ENCODE assay signal across 32 mouse cellular contexts in genomic region chr5:92349731-92350130, GRCm38 (mm10). TPM values are rescaled to one million over a fixed set of nuclear protein-coding genes. Genes with fewer than 3 reads are reported as not detected.
DNase-seq lines count a peak whose midpoint lies in the region; ATAC-seq and TF ChIP-seq lines count a peak whose summit lies in the region.
"Had no signal": no experiment of that assay in that cellular context is flagged by ENCODE, and none has a peak within 500 bp of the region (broad histone marks: within the 10 kb centered on the region; RNA-seq: fewer than 3 reads in every experiment).

No protein-coding gene starts in this region.

- H3K4me1 ChIP-seq in heart, embryonic 10.5 days = peaks cover 16% of the 10 kb centered on the region
- H3K4me1 ChIP-seq in liver, embryonic 12.5 days = peaks cover 21% of the 10 kb centered on the region
- peaks cover 13% of the 10 kb centered on the region for H3K4me1 ChIP-seq in brown adipose tissue, adult 24 weeks (ENCODE audit: control insufficient read depth, insufficient read depth, insufficient read length, low read length)
- peaks cover 19% of the 10 kb centered on the region for H3K4me1 ChIP-seq in liver, postnatal 0 days (ENCODE audit: insufficient read depth)
- H3K4me1 ChIP-seq in intestine, postnatal 0 days (replicated peaks; ENCODE audit: control insufficient read depth, insufficient read depth, low read length) = no peaks in the 10 kb centered on the region; the same call in none of the 2 replicates
- H3K4me1 ChIP-seq: forebrain, embryonic 12.5 days; hindbrain, embryonic 15.5 days had no signal

- H3K4me3 ChIP-seq in heart, embryonic 10.5 days = no peak overlapping the region
- no peak overlapping the region for H3K4me3 ChIP-seq in liver, embryonic 12.5 days
- H3K4me3 ChIP-seq in brown adipose tissue, adult 24 weeks (ENCODE audit: insufficient read depth, low read depth, low read length) = no peak overlapping the region
- no peak overlapping the region for H3K4me3 ChIP-seq in liver, postnatal 0 days (ENCODE audit: low read depth, low read length)
- H3K4me3 ChIP-seq in intestine, postnatal 0 days (ENCODE audit: low read depth, low read length) = no peak overlapping the region
- H3K4me3 ChIP-seq: embryonic facial prominence, embryonic 10.5 days; embryonic facial prominence, embryonic 13.5 days; erythroblast, embryonic 14.5 days; forebrain, embryonic 12.5 days; forebrain, embryonic 15.5 days; heart, embryonic 12.5 days; heart, embryonic 15.5 days; hindbrain, embryonic 12.5 days; hindbrain, embryonic 15.5 days; intestine, embryonic 15.5 days had no signal

- TF ChIP-seq CTCF in liver, postnatal 0 days (IDR thresholded peaks at IDR 0.05; ENCODE audit: low read depth) = no peak
- no peak for TF ChIP-seq CTCF in intestine, postnatal 0 days (IDR thresholded peaks at IDR 0.05; ENCODE audit: low read depth)

- peak; percentile 58 for DNase-seq in heart, embryonic 10.5 days (ENCODE audit: low spot score)
- DNase-seq in heart, postnatal 4 days = no peak
- DNase-seq in liver = no peak
- DNase-seq in liver, postnatal 0 days = no peak
- DNase-seq in embryo, embryonic 10 days (ENCODE audit: low spot score) = no peak
- DNase-seq: adrenal gland, postnatal 10 days; adrenal gland, postnatal 36 days; B cell, adult 2 months; cerebellum, adult 11 months; cerebellum, adult 2 months; cerebellum, adult 9-11 months; cerebellum, postnatal 25 days; embryo, embryonic 11 days; gastrocnemius, postnatal 25 days; heart, adult 2 months; heart, postnatal 10 days; heart, postnatal 36 days had no signal

- no peaks in the 10 kb centered on the region for H3K9me3 ChIP-seq in heart, embryonic 10.5 days
- H3K9me3 ChIP-seq in liver, embryonic 12.5 days (replicated peaks) = no peaks in the 10 kb centered on the region
- H3K9me3 ChIP-seq in liver, postnatal 0 days (ENCODE audit: low read length) = no peaks in the 10 kb centered on the region
- H3K9me3 ChIP-seq in intestine, postnatal 0 days (ENCODE audit: control insufficient read depth) = no peaks in the 10 kb centered on the region
- H3K9me3 ChIP-seq: embryonic facial prominence, embryonic 10.5 days; embryonic facial prominence, embryonic 13.5 days; forebrain, embryonic 12.5 days; forebrain, embryonic 15.5 days; heart, embryonic 12.5 days; heart, embryonic 15.5 days; hindbrain, embryonic 12.5 days; hindbrain, embryonic 15.5 days; intestine, embryonic 15.5 days had no signal

- H3K9ac ChIP-seq in liver, embryonic 12.5 days = no peak overlapping the region
- H3K9ac ChIP-seq in liver, postnatal 0 days (replicated peaks) = no peak overlapping the region
- no peak overlapping the region for H3K9ac ChIP-seq in intestine, postnatal 0 days (ENCODE audit: low read depth, low read length)
- H3K9ac ChIP-seq: embryonic facial prominence, embryonic 13.5 days; forebrain, embryonic 12.5 days; forebrain, embryonic 15.5 days; heart, embryonic 12.5 days; heart, embryonic 15.5 days; hindbrain, embryonic 12.5 days; hindbrain, embryonic 15.5 days; intestine, embryonic 15.5 days had no signal

- H3K27me3 ChIP-seq in heart, embryonic 10.5 days (ENCODE audit: insufficient read depth, poor library complexity, severe bottlenecking) = peaks cover 15% of the 10 kb centered on the region
- peaks cover 13% of the 10 kb centered on the region for H3K27me3 ChIP-seq in liver, embryonic 12.5 days (replicated peaks)
- no peaks in the 10 kb centered on the region for H3K27me3 ChIP-seq in liver, postnatal 0 days (ENCODE audit: insufficient read depth, low read length)
- no peaks in the 10 kb centered on the region for H3K27me3 ChIP-seq in intestine, postnatal 0 days (replicated peaks; ENCODE audit: control insufficient read depth, insufficient read depth, low read length)
- H3K27me3 ChIP-seq: forebrain, embryonic 15.5 days; hindbrain, embryonic 12.5 days; intestine, embryonic 15.5 days had no signal

- H3K27ac ChIP-seq in heart, embryonic 10.5 days = no peak overlapping the region
- H3K27ac ChIP-seq in liver, embryonic 12.5 days = no peak overlapping the region
- H3K27ac ChIP-seq in brown adipose tissue, adult 24 weeks (replicated peaks; ENCODE audit: low read depth, low read length) = peak overlapping the region; percentile 64
- 0 out of 2 replicates have a peak overlapping the region, but pooled peaks have one; percentile 2 for H3K27ac ChIP-seq in liver, postnatal 0 days (ENCODE audit: low read depth)
- H3K27ac ChIP-seq in intestine, postnatal 0 days (ENCODE audit: low read depth, low read length) = no peak overlapping the region
- H3K27ac ChIP-seq: embryonic facial prominence, embryonic 10.5 days; embryonic facial prominence, embryonic 13.5 days; forebrain, embryonic 12.5 days; forebrain, embryonic 15.5 days; heart, adult 2 months; heart, embryonic 15.5 days; hindbrain, embryonic 12.5 days; hindbrain, embryonic 15.5 days; intestine, embryonic 15.5 days had no signal

- H3K4me2 ChIP-seq in liver, embryonic 12.5 days = 0 out of 2 replicates have a peak overlapping the region, but pooled peaks have one; percentile 53
- H3K4me2 ChIP-seq in liver, postnatal 0 days (ENCODE audit: low read depth, low read length) = 0 out of 2 replicates have a peak overlapping the region, but pooled peaks have one; percentile 51
- H3K4me2 ChIP-seq in intestine, postnatal 0 days (replicated peaks; ENCODE audit: low read depth) = no peak overlapping the region
- H3K4me2 ChIP-seq: heart, embryonic 12.5 days had no signal

- WGBS in heart, embryonic 10.5 days = 81% methylated on average over 7 of the region's 7 CpGs
- 72% methylated on average over 7 of the region's 7 CpGs for WGBS in liver, embryonic 12.5 days (ENCODE audit: insufficient replicate concordance)
- WGBS in liver, postnatal 0 days (ENCODE audit: insufficient replicate concordance) = 66% methylated on average over 7 of the region's 7 CpGs
- 80% methylated on average over 7 of the region's 7 CpGs for WGBS in intestine, postnatal 0 days

- ATAC-seq in liver, embryonic 12.5 days = no peak
- ATAC-seq in liver, postnatal 0 days = no peak
- ATAC-seq in intestine, postnatal 0 days = no peak
- ATAC-seq: forebrain, embryonic 15.5 days; intestine, embryonic 15.5 days had no signal

- no peaks in the 10 kb centered on the region for H3K36me3 ChIP-seq in heart, embryonic 10.5 days
- H3K36me3 ChIP-seq in liver, embryonic 12.5 days = no peaks in the 10 kb centered on the region
- H3K36me3 ChIP-seq in liver, postnatal 0 days (replicated peaks; ENCODE audit: insufficient read depth, low read length) = no peaks in the 10 kb centered on the region
- H3K36me3 ChIP-seq in intestine, postnatal 0 days (ENCODE audit: control insufficient read depth, insufficient read depth) = no peaks in the 10 kb centered on the region
- H3K36me3 ChIP-seq: embryonic facial prominence, embryonic 10.5 days; embryonic facial prominence, embryonic 13.5 days; forebrain, embryonic 12.5 days; forebrain, embryonic 15.5 days; heart, embryonic 12.5 days; heart, embryonic 15.5 days; hindbrain, embryonic 12.5 days; hindbrain, embryonic 15.5 days; intestine, embryonic 15.5 days had no signal

- TF ChIP-seq EP300 in liver, postnatal 0 days (IDR thresholded peaks at IDR 0.05; ENCODE audit: low read depth) = no peak

RNA-seq across cellular contexts. Expression of gene Cxcl10, which starts 1.0 kb away (rescaled TPM):
- 0.64 TPM in 1 of 2 replicates, not detected in the other for polyA plus RNA-seq in heart, embryonic 10.5 days (2016; fragmentation: Nextera tagmentation; extraction: Ambion mirVana)
- under 1 TPM in 1 of 2 experiments, not detected in 1; 0.47 TPM for total RNA-seq in heart, postnatal 4 days (2021)
- polyA plus RNA-seq in liver, embryonic 12.5 days (2016; fragmentation: Nextera tagmentation; extraction: Ambion mirVana) = 6.6 and 6.7 TPM in 2 replicates
- polyA plus RNA-seq in brown adipose tissue, adult 24 weeks (2012; ENCODE audit: insufficient read depth, insufficient read length, missing spikeins) = 2.7 TPM in 1 of 2 replicates, not detected in the other
- 7.5 and 8.0 TPM in 2 replicates for polyA plus RNA-seq in liver, postnatal 0 days (2015; fragmentation: Nextera tagmentation; extraction: Ambion mirVana)
- 2.0 and 2.2 TPM in 2 replicates for polyA plus RNA-seq in intestine, postnatal 0 days (2015; fragmentation: Nextera tagmentation; extraction: Ambion mirVana)
- total RNA-seq: gastrocnemius, postnatal 25 days; MEL had no signal
- polyA plus RNA-seq: erythroblast, embryonic 14.5 days had no signal

RNA-seq across cellular contexts. Expression of gene Art3, which starts 18.1 kb away (rescaled TPM):
- 19.8 and 37.7 TPM in 2 replicates for polyA plus RNA-seq in heart, embryonic 10.5 days (2016; fragmentation: Nextera tagmentation; extraction: Ambion mirVana)
- total RNA-seq in heart, postnatal 4 days (2021) = 100 to 1,000 TPM; 284 to 319 TPM
- polyA plus RNA-seq in liver, embryonic 12.5 days (2016; fragmentation: Nextera tagmentation; extraction: Ambion mirVana) = 0.78 and 1.0 TPM in 2 replicates
- polyA plus RNA-seq in brown adipose tissue, adult 24 weeks (2012; ENCODE audit: insufficient read depth, insufficient read length, missing spikeins) = 163 and 220 TPM in 2 replicates
- 2.3 and 4.0 TPM in 2 replicates for polyA plus RNA-seq in liver, postnatal 0 days (2015; fragmentation: Nextera tagmentation; extraction: Ambion mirVana)
- 12.7 and 13.5 TPM in 2 replicates for polyA plus RNA-seq in intestine, postnatal 0 days (2015; fragmentation: Nextera tagmentation; extraction: Ambion mirVana)
- total RNA-seq: common myeloid progenitor, adult 5-6 weeks; MEL had no signal
- polyA plus RNA-seq: erythroblast, embryonic 14.5 days had no signal

RNA-seq across cellular contexts. Expression of gene Cxcl9, which starts 21.9 kb away (rescaled TPM):
- not detected in 2 replicates for polyA plus RNA-seq in heart, embryonic 10.5 days (2016; fragmentation: Nextera tagmentation; extraction: Ambion mirVana)
- under 1 TPM; 0.26 to 0.74 TPM for total RNA-seq in heart, postnatal 4 days (2021)
- polyA plus RNA-seq in liver, embryonic 12.5 days (2016; fragmentation: Nextera tagmentation; extraction: Ambion mirVana) = not detected in 2 replicates
- 15.5 and 47.1 TPM in 2 replicates for polyA plus RNA-seq in brown adipose tissue, adult 24 weeks (2012; ENCODE audit: insufficient read depth, insufficient read length, missing spikeins)
- polyA plus RNA-seq in liver, postnatal 0 days (2015; fragmentation: Nextera tagmentation; extraction: Ambion mirVana) = 0.20 and 0.35 TPM in 2 replicates
- 0.05 and 0.18 TPM in 2 replicates for polyA plus RNA-seq in intestine, postnatal 0 days (2015; fragmentation: Nextera tagmentation; extraction: Ambion mirVana)
- total RNA-seq: MEL had no signal
- polyA plus RNA-seq: cerebellum, adult 2 months; embryonic facial prominence, embryonic 10.5 days; embryonic facial prominence, embryonic 13.5 days; erythroblast, embryonic 14.5 days; forebrain, embryonic 12.5 days; forebrain, embryonic 15.5 days; heart, embryonic 12.5 days; heart, embryonic 15.5 days; hindbrain, embryonic 12.5 days; hindbrain, embryonic 15.5 days; intestine, embryonic 15.5 days had no signal

RNA-seq across cellular contexts. Expression of gene Sdad1, which starts 39.5 kb away (rescaled TPM):
- polyA plus RNA-seq in heart, embryonic 10.5 days (2016; fragmentation: Nextera tagmentation; extraction: Ambion mirVana) = 33.2 and 39.5 TPM in 2 replicates
- 10 to 100 TPM; 20.0 to 21.7 TPM for total RNA-seq in heart, postnatal 4 days (2021)
- 35.1 and 36.3 TPM in 2 replicates for polyA plus RNA-seq in liver, embryonic 12.5 days (2016; fragmentation: Nextera tagmentation; extraction: Ambion mirVana)
- 4.2 and 5.8 TPM in 2 replicates for polyA plus RNA-seq in brown adipose tissue, adult 24 weeks (2012; ENCODE audit: insufficient read depth, insufficient read length, missing spikeins)
- polyA plus RNA-seq in liver, postnatal 0 days (2015; fragmentation: Nextera tagmentation; extraction: Ambion mirVana) = 13.1 and 13.4 TPM in 2 replicates
- polyA plus RNA-seq in intestine, postnatal 0 days (2015; fragmentation: Nextera tagmentation; extraction: Ambion mirVana) = 15.8 and 17.3 TPM in 2 replicates

Comparison
In these comparisons a context has a peak if more than half of its experiments do, and no peak if none do; other contexts are left out.
1. H3K27ac ChIP-seq: peak in brown adipose tissue, adult 24 weeks (single experiment) and liver, postnatal 0 days (single experiment); none in heart, embryonic 10.5 days (single experiment), liver, embryonic 12.5 days (single experiment) and intestine, postnatal 0 days (single experiment).
2. RNA of gene Cxcl9, which starts 21.9 kb away (polyA plus RNA-seq): 15.5 to 47.1 TPM in brown adipose tissue, adult 24 weeks; 0.20 to 0.35 TPM in liver, postnatal 0 days, 0.05 to 0.18 TPM in intestine, postnatal 0 days, not detected in heart, embryonic 10.5 days and not detected in liver, embryonic 12.5 days; every median in the first group is over 10 times any median in the second.